Mouse (Mus musculus) intestine, embryonic 14.5 days (tissue): Measurements from ENCODE around the gene Zfp398. TPM values are rescaled to one million over a fixed set of nuclear protein-coding genes. Genes with fewer than 3 reads are reported as not detected.

ENCODE experiments used
- ATAC-seq: fragments of 200-750 bp; cut with Nextera tagmentation; replicated peaks from 2 replicates; pipeline ENCODE4 v1.8.0; 2017; ENCODE audit warnings: low read depth, moderate number of reproducible peaks, moderate TSS enrichment, moderate library complexity; ENCODE audit not compliant: low FRiP score, low TSS enrichment
- DNase-seq: peaks from one replicate; pipeline ENCODE4 v3.0.0-alpha.2; 2018; ENCODE audit warnings: low spot score
- H3K27ac ChIP-seq: fragments of 300-500 bp; sonication (generic); 2 replicates; pipeline ENCODE4 v1.5.1; 2014; ENCODE audit warnings: low read depth, mild to moderate bottlenecking, control low read depth
- H3K27me3 ChIP-seq: fragments of 300-500 bp; sonication (generic); replicated peaks from 2 replicates; pipeline ENCODE4 v1.6.1; 2014; ENCODE audit warnings: low read length, control low read depth; ENCODE audit not compliant: control insufficient read depth, insufficient read depth
- H3K36me3 ChIP-seq: fragments of 300-500 bp; sonication (generic); 2 replicates; pipeline ENCODE4 v1.6.1; 2014; ENCODE audit warnings: low read length, control low read depth; ENCODE audit not compliant: control insufficient read depth, insufficient read depth
- H3K4me1 ChIP-seq: fragments of 300-500 bp; sonication (generic); replicated peaks from 2 replicates; pipeline ENCODE4 v1.6.1; 2014; ENCODE audit warnings: low read length, control low read depth, mixed read lengths; ENCODE audit not compliant: control insufficient read depth, insufficient read depth
- H3K4me2 ChIP-seq: fragments of 300-500 bp; sonication (generic); 2 replicates; pipeline ENCODE4 v1.6.1; 2014; ENCODE audit warnings: low read length
- H3K4me3 ChIP-seq: fragments of 300-500 bp; sonication (generic); 2 replicates; pipeline ENCODE4 v1.5.1; 2014; ENCODE audit warnings: low read depth, low read length, control low read depth, mixed read lengths
- H3K9ac ChIP-seq: fragments of 300-500 bp; sonication (generic); 2 replicates; pipeline ENCODE4 v1.6.1; 2014; ENCODE audit warnings: mild to moderate bottlenecking, low read length
- H3K9me3 ChIP-seq: fragments of 300-500 bp; sonication (generic); 2 replicates; pipeline ENCODE4 v1.6.1; 2016; ENCODE audit warnings: low read length, control low read depth; ENCODE audit not compliant: control insufficient read depth
- WGBS: fragments of 180-500 bp; shearing (Covaris S2); extraction: QIAGEN DNeasy Blood & Tissue Kit; methylation state at CpG from one replicate; pipeline ENCODE4 v1.1.7; 2014; 5-methylcytosine and 5-hydroxymethylcytosine counted together
- polyA plus RNA-seq: library from polyadenylated mRNA; unstranded; fragments of >200 nt; fragmentation: Nextera tagmentation; extraction: Ambion mirVana; gene quantifications from 2 replicates; pipeline ENCODE4 v1.2.1, GENCODE M21; 2014

Zfp398 gene
- polyA plus RNA-seq, 1 experiment from 2014 or later: 9.0 TPM

- 98% methylated on average over 10 of the region's 10 CpGs for WGBS
- DNase-seq: no peak
These were observed 44.7 kb downstream of the Zfp398 start for GRCm38 (mm10) chr6:47880166-47880565.

GRCm38 (mm10) chr6:47888812-47889383 is 53.4 kb downstream of the Zfp398 start:
- Histone ChIP-seq H3K4me1 (no peaks in the 10 kb centered on the region), H3K9me3 (no peaks in the 10 kb centered on the region), H3K36me3 (peaks cover 91% of the 10 kb centered on the region), H3K9ac (no peak overlapping the region), H3K4me2 (no peak overlapping the region), H3K4me3 (no peak overlapping the region), H3K27ac (no peak overlapping the region), H3K27me3 (no peaks in the 10 kb centered on the region)
- ATAC-seq (no peak), DNase-seq (no peak)
- 86% methylated on average over 8 of the region's 8 CpGs for WGBS

More at GRCm38 (mm10) chr6:47880166-47880565, 44.7 kb downstream of the Zfp398 start:
- H3K4me1 ChIP-seq: peaks cover 12% of the 10 kb centered on the region
- H3K36me3 ChIP-seq: peaks cover 54% of the 10 kb centered on the region
- no peak overlapping the region for H3K4me2 ChIP-seq
- no peak overlapping the region for H3K9ac ChIP-seq
- H3K27me3 ChIP-seq: no peaks in the 10 kb centered on the region
- H3K9me3 ChIP-seq: no peaks in the 10 kb centered on the region
- no peak overlapping the region for H3K4me3 ChIP-seq
- H3K27ac ChIP-seq: no peak overlapping the region
- ATAC-seq: no peak

DNA sequence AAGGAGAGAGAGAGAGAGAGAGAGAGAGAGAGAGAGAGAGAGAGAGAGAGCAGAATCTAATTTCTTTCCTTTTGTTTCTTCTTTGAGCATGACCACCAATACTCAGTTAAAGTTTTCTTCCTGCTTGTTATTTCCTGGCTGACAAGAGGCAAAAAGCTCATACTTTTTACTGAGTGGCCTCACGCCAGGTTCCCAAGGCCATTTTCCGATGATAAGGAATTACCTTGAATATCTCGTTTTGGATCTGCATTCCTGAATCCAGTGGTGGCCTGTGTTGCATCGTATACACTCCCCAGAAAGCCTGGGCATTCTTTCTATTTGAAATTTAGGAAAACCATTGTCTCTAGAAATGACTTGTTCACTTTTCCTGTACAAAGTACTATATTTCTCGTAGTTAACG is 64.0 kb downstream of the Zfp398 start:
- H3K9ac ChIP-seq: no peak overlapping the region
- H3K36me3 ChIP-seq: peaks cover 57% of the 10 kb centered on the region
- no peak overlapping the region for H3K4me3 ChIP-seq
- 88% methylated on average over 6 of the region's 6 CpGs for WGBS
- ATAC-seq (no peak), DNase-seq (no peak)
- H3K27ac ChIP-seq: no peak overlapping the region
- no peaks in the 10 kb centered on the region for H3K9me3 ChIP-seq
- H3K4me2 ChIP-seq: no peak overlapping the region
- no peaks in the 10 kb centered on the region for H3K27me3 ChIP-seq
- H3K4me1 ChIP-seq: no peaks in the 10 kb centered on the region

GRCm38 (mm10) chr6:47903587-47903986 is 68.1 kb downstream of the Zfp398 start:
- WGBS: 77% methylated on average over 4 of the region's 4 CpGs
- no peak for ATAC-seq
- peaks cover 77% of the 10 kb centered on the region for H3K36me3 ChIP-seq

DNA sequence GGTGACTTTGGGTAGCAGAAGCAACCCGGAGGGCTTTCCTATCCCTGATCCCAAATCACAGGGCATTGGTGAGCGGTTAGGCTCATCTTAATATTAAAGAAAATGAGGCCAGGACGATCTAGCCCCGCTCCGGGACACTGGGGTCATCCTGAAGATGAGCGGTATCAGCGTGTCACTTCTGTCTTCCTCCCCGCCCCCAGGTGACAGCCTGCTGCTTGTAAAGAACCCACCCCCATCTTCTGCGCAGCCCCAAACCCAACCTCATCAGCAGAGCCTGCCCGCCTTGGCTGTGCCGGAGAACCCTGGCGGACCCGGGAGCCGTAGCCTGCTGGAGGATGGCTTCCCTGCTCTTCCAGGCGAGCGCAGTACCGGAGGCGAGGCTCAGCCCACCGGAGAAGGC is 68.9 kb downstream of the Zfp398 start:
- Histone ChIP-seq H3K9me3 (no peaks in the 10 kb centered on the region), H3K9ac (no peak overlapping the region), H3K36me3 (peaks cover 71% of the 10 kb centered on the region), H3K27ac (no peak overlapping the region), H3K4me2 (no peak overlapping the region), H3K4me1 (no peaks in the 10 kb centered on the region), H3K27me3 (no peaks in the 10 kb centered on the region), H3K4me3 (no peak overlapping the region)
- DNase-seq (no peak), ATAC-seq (no peak)
- WGBS: 51% methylated on average over 19 of the region's 19 CpGs

More at GRCm38 (mm10) chr6:47903587-47903986, 68.1 kb downstream of the Zfp398 start:
- H3K27ac ChIP-seq: no peak overlapping the region
- no peak overlapping the region for H3K9ac ChIP-seq
- no peaks in the 10 kb centered on the region for H3K4me1 ChIP-seq
- no peaks in the 10 kb centered on the region for H3K9me3 ChIP-seq
- no peaks in the 10 kb centered on the region for H3K27me3 ChIP-seq
- no peak overlapping the region for H3K4me2 ChIP-seq
- H3K4me3 ChIP-seq: no peak overlapping the region
- no peak for DNase-seq

DNA sequence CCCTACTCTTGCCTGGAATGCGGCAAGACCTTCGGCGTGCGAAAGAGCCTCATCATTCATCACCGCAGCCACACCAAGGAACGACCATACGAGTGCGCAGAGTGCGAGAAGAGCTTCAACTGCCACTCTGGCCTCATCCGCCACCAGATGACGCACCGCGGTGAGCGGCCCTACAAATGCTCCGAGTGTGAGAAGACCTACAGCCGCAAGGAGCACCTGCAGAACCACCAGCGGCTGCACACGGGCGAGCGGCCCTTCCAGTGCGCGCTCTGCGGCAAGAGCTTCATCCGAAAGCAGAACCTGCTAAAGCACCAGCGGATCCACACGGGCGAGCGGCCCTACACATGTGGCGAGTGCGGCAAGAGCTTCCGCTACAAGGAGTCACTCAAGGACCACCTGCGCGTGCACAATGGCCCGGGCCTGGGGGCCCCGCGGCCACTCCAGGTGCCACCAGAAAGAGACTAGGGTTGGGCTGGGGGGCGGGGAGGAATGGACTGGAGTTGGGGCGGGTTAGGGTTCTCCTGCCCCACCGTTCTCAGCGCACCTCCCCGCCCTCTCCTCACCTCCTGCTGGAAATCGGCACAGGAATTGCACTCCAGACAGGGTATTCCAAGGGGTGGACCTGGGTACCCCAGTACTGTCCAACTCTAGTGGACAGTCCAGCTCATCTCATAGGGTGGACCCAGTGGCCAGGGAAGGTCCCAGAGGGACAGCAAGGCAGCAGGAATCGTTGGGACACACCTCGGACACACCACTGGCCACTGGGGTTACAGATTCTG is 69.6 kb downstream of the Zfp398 start:
- Histone ChIP-seq H3K27ac (no peak overlapping the region), H3K4me3 (no peak overlapping the region), H3K27me3 (no peaks in the 10 kb centered on the region), H3K4me1 (no peaks in the 10 kb centered on the region), H3K9ac (no peak overlapping the region), H3K9me3 (no peaks in the 10 kb centered on the region), H3K36me3 (peaks cover 64% of the 10 kb centered on the region), H3K4me2 (no peak overlapping the region)
- DNase-seq: no peak
- WGBS: 66% methylated on average over 44 of the region's 44 CpGs
- ATAC-seq: no peak

DNA sequence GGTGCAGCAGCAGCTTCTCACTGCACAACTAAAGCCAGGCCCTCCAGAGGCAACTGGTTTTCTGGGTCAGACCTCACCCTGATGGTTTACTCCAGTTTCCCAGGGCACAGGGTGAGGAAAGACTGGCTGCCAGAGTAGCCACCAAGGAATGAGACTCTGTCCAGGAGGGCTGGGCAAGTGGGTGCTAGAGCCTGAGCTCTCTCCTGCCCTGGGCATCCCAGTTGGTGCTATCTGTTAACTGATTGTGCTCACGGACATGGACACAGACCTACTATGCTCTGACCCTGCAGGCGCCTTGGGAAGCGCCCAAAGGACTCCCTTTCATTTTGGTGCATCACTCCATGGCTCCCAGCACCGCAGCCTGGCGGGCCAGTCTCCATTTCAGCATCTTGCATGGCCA is 70.9 kb downstream of the Zfp398 start:
- H3K4me3 ChIP-seq: no peak overlapping the region
- H3K9ac ChIP-seq: no peak overlapping the region
- H3K36me3 ChIP-seq: peaks cover 61% of the 10 kb centered on the region
- DNase-seq (no peak), ATAC-seq (no peak)
- H3K27me3 ChIP-seq: no peaks in the 10 kb centered on the region
- 98% methylated on average over 5 of the region's 5 CpGs for WGBS
- H3K4me1 ChIP-seq: no peaks in the 10 kb centered on the region
- no peaks in the 10 kb centered on the region for H3K9me3 ChIP-seq
- H3K4me2 ChIP-seq: no peak overlapping the region
- H3K27ac ChIP-seq: no peak overlapping the region

- no peak for ATAC-seq
- Histone ChIP-seq H3K4me3 (no peak overlapping the region), H3K27me3 (no peaks in the 10 kb centered on the region), H3K9ac (no peak overlapping the region), H3K36me3 (peaks cover 40% of the 10 kb centered on the region), H3K9me3 (no peaks in the 10 kb centered on the region), H3K27ac (no peak overlapping the region), H3K4me2 (no peak overlapping the region), H3K4me1 (no peaks in the 10 kb centered on the region)
- no peak for DNase-seq
- WGBS: 82% methylated on average over 1 of the region's 1 CpGs
These were observed 73.5 kb downstream of the Zfp398 start for GRCm38 (mm10) chr6:47909007-47909406.

DNA sequence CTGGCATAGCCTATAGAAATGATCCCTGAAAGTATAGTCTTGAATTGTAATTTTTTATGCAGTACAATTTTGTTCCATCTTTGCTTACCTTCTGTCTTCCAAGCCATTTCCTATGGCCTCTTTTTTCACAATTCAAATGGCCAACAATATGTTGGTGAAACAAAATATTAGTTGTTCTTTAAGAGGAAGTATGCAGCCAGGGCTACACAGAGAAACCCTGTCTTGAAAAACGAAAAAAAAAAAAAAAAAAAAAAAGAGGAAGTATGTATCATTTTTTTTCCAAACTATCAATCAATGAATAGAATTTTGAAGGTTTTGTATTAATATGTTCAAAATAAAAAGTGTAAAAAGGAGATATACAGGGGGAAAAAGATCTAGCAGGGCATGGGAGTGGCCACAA is 76.2 kb downstream of the Zfp398 start:
- WGBS: 59% methylated on average over 1 of the region's 1 CpGs
- no peak overlapping the region for H3K4me2 ChIP-seq
- H3K9ac ChIP-seq: no peak overlapping the region
- H3K9me3 ChIP-seq: no peaks in the 10 kb centered on the region
- no peak overlapping the region for H3K4me3 ChIP-seq
- no peaks in the 10 kb centered on the region for H3K27me3 ChIP-seq
- DNase-seq: no peak
- H3K4me1 ChIP-seq: no peaks in the 10 kb centered on the region
- H3K27ac ChIP-seq: no peak overlapping the region
- ATAC-seq: no peak
- H3K36me3 ChIP-seq: peaks cover 13% of the 10 kb centered on the region
